Mouse (Mus musculus): ENCODE data around the gene Zfp346. TPM values are rescaled to one million over a fixed set of nuclear protein-coding genes. Genes with fewer than 3 reads are reported as not detected.
"Not testable (repeated sequence)": the region's sequence is repeated elsewhere in the genome, so short reads cannot be mapped to it uniquely, and the experiment has no call there.

Gene Zfp346
- polyA plus RNA-seq (2015; fragmentation: Nextera tagmentation; extraction: Ambion mirVana) = 6.7 and 6.9 TPM in 2 replicates

DNA sequence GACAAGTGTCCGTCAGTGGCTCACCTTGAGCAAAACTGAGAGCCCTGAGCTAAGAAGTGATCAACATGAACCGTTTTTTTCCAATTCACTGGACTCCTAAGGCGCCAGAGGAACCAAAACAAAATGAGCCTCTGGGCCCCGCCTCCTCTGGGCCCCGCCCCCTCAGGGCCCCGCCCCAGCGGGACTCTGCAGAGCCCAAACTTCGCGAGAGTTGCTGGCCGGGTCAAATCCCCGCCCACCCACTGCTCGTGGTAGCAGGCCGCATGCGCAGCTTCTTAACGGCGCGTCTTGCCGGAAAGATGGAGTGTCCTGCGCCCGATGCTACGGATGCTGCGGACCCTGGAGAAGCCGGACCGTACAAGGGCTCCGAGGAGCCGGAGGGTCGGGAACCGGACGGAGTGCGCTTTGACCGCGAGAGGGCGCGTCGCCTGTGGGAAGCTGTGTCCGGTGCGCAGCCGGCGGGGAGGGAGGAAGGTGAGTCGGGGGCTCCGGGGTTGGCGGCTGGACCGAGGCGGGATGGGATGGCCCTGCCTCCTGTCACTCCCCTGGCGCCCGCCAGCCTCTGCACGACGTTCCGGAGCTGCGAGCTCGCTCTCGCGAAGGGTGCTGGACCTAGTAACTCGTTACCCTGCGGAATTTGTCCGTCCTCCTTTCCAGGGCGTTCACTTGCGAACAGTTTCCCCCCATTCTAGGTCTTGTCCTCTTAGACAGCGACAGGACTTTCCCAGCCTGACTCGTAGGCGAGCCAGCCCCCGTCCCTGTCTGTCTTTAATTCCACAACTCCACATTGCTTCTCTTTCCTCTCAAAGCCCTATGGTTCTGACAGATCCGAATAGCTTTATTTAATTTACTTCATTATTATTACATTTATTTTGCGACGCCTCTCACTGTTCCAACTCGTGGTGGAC, at the start of gene Zfp346:
Gene Zfp346, plus strand, starts transcription at position 267 of the 908 bp plus-strand sequence.
- Histone ChIP-seq H3K4me1 (ENCODE audit: control insufficient read depth, low read depth, low read length) (peaks cover 17% of the 10 kb centered on the region), H3K4me3 (ENCODE audit: low read depth, low read length) (peak within 1 kb of the TSS; percentile 87), H3K27ac (ENCODE audit: low read length) (peak within 1 kb of the TSS; percentile 76), H3K4me2 (ENCODE audit: low read depth, low read length) (peak within 1 kb of the TSS; percentile 82), H3K9ac (ENCODE audit: low read depth, low read length) (peak within 1 kb of the TSS; percentile 83), H3K36me3 (ENCODE audit: control insufficient read depth, insufficient read depth) (no peaks in the 10 kb centered on the region; the same call in 1 of the 2 replicates), H3K9me3 (replicated peaks; ENCODE audit: control insufficient read depth, low read length) (no peaks in the 10 kb centered on the region), H3K27me3 (ENCODE audit: control insufficient read depth, insufficient read depth, low read depth, low read length) (no peaks in the 10 kb centered on the region)
- peak; percentile 93 for ATAC-seq (ENCODE audit: low read depth)
- WGBS (ENCODE audit: insufficient replicate concordance) = under 1% methylated on average over 62 of the region's 66 CpGs

DNA sequence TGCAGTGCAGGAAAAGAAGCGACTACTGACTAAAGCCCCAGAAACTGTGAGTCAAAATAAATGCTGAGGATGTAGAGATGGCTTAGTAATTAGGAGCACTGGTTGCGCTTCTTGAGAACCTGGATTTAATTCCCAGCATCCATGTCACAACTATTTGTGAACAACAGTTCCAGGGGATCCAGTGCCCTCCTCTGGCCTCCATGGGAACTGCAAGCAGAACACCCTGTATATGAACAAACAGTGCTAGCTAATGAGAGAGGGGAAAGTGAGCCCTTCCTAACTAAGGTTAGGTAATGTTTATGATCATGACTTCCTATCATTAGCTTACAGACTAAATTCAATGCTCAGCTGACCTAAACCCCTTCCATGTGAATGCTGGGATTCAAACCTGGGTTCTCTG, 47.1 kb upstream of the Zfp346 start:
- Histone ChIP-seq H3K27ac (ENCODE audit: low read length) (no peak overlapping the region), H3K27me3 (ENCODE audit: control insufficient read depth, insufficient read depth, low read depth, low read length) (no peaks in the 10 kb centered on the region), H3K9me3 (replicated peaks; ENCODE audit: control insufficient read depth, low read length) (no peaks in the 10 kb centered on the region), H3K4me1 (ENCODE audit: control insufficient read depth, low read depth, low read length) (no peaks in the 10 kb centered on the region), H3K4me3 (ENCODE audit: low read depth, low read length) (no peak overlapping the region), H3K36me3 (ENCODE audit: control insufficient read depth, insufficient read depth) (peaks cover 6% of the 10 kb centered on the region; the same call in 1 of the 2 replicates), H3K4me2 (ENCODE audit: low read depth, low read length) (no peak overlapping the region), H3K9ac (ENCODE audit: low read depth, low read length) (no peak overlapping the region)
- no peak for ATAC-seq (ENCODE audit: low read depth)
- 89% methylated on average over 2 of the region's 2 CpGs for WGBS (ENCODE audit: insufficient replicate concordance)

DNA sequence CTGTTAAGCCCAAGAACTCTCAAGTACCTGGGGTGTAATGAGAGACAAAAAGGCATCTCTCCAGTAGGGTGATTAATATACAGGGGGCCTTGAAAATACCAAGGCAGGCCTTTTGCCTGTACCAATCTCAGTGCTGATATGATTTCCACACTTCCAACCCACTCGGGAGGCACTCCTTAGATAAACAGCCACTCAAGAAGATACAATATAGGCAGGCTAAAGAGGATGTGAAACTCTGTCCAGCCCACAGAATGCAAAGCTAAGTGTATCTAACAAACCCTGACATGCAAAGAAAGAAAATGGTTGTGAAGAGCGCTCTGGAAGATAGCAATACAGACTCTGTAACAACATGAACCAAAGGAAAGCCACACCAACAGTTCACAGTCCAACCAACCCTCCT, 41.8 kb upstream of the Zfp346 start:
- H3K4me3 ChIP-seq (ENCODE audit: low read depth, low read length) = no peak overlapping the region
- H3K9ac ChIP-seq (ENCODE audit: low read depth, low read length) = no peak overlapping the region
- H3K9me3 ChIP-seq (replicated peaks; ENCODE audit: control insufficient read depth, low read length) = no peaks in the 10 kb centered on the region
- no peaks in the 10 kb centered on the region for H3K27me3 ChIP-seq (ENCODE audit: control insufficient read depth, insufficient read depth, low read depth, low read length)
- no peaks in the 10 kb centered on the region for H3K4me1 ChIP-seq (ENCODE audit: control insufficient read depth, low read depth, low read length)
- WGBS (ENCODE audit: insufficient replicate concordance) = 53% methylated on average over 2 of the region's 2 CpGs
- no peak overlapping the region for H3K27ac ChIP-seq (ENCODE audit: low read length)
- no peak for ATAC-seq (ENCODE audit: low read depth)
- H3K36me3 ChIP-seq (ENCODE audit: control insufficient read depth, insufficient read depth) = no peaks in the 10 kb centered on the region
- H3K4me2 ChIP-seq (ENCODE audit: low read depth, low read length) = no peak overlapping the region

DNA sequence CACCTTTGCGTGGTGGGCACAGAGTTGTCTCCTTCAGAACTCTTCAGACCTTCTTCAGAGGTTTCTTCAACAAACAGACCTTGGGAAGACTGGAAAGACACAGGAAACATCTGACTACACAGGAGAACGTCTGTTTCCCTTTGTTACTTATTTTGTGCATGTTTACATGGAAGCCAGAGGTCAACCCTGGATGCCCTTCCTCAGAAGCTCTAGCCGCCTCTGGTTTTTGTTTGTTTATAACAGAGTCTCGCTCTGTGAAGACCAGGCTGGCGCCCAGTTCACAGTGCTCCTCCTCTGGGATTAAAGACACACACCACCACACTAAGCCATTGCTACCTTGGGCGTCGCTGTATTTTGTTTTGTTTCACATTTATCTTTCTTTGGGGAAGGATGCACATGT, 35.4 kb upstream of the Zfp346 start:
- no peaks in the 10 kb centered on the region for H3K27me3 ChIP-seq (ENCODE audit: control insufficient read depth, insufficient read depth, low read depth, low read length)
- no peak overlapping the region for H3K4me3 ChIP-seq (ENCODE audit: low read depth, low read length)
- H3K4me1 ChIP-seq (ENCODE audit: control insufficient read depth, low read depth, low read length) = no peaks in the 10 kb centered on the region
- H3K27ac ChIP-seq (ENCODE audit: low read length) = no peak overlapping the region
- H3K9me3 ChIP-seq (replicated peaks; ENCODE audit: control insufficient read depth, low read length) = no peaks in the 10 kb centered on the region
- H3K36me3 ChIP-seq (ENCODE audit: control insufficient read depth, insufficient read depth) = no peaks in the 10 kb centered on the region
- WGBS (ENCODE audit: insufficient replicate concordance) = 63% methylated on average over 7 of the region's 7 CpGs
- no peak overlapping the region for H3K9ac ChIP-seq (ENCODE audit: low read depth, low read length)
- no peak for ATAC-seq (ENCODE audit: low read depth)
- no peak overlapping the region for H3K4me2 ChIP-seq (ENCODE audit: low read depth, low read length)

- Histone ChIP-seq H3K27me3 (ENCODE audit: control insufficient read depth, insufficient read depth, low read depth, low read length) (no peaks in the 10 kb centered on the region), H3K9ac (ENCODE audit: low read depth, low read length) (no peak overlapping the region), H3K4me3 (ENCODE audit: low read depth, low read length) (no peak overlapping the region), H3K27ac (ENCODE audit: low read length) (no peak overlapping the region), H3K9me3 (replicated peaks; ENCODE audit: control insufficient read depth, low read length) (no peaks in the 10 kb centered on the region), H3K36me3 (ENCODE audit: control insufficient read depth, insufficient read depth) (peaks cover 7% of the 10 kb centered on the region), H3K4me2 (ENCODE audit: low read depth, low read length) (no peak overlapping the region), H3K4me1 (ENCODE audit: control insufficient read depth, low read depth, low read length) (no peaks in the 10 kb centered on the region)
- WGBS (ENCODE audit: insufficient replicate concordance) = 9% methylated on average over 3 of the region's 3 CpGs
- no peak for ATAC-seq (ENCODE audit: low read depth)
These were observed 33.8 kb upstream of the Zfp346 start for GRCm38 (mm10) chr13:55071322-55071721.

DNA sequence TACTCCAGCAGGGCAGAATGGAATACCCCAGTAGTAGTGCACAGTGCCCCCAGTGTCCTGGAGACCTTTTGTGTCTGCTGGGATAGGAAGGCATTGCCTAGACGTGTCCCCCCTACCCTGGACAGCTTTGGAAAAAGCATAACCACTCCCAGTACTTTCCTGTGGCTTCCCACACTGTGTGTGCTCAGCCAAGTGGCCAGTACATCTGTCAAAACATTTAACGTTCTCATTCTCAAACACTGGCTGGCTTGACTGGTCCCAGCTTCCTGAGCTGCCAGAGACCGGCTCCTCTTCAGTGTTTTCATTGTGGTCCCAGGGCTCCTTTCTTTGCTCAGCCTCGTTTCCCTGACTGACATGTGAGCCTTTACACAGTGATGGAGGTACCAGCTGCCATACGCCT, 29.5 kb upstream of the Zfp346 start:
- Histone ChIP-seq H3K27ac (ENCODE audit: low read length) (no peak overlapping the region), H3K4me3 (ENCODE audit: low read depth, low read length) (no peak overlapping the region), H3K4me2 (ENCODE audit: low read depth, low read length) (no peak overlapping the region), H3K4me1 (ENCODE audit: control insufficient read depth, low read depth, low read length) (no peaks in the 10 kb centered on the region), H3K9ac (ENCODE audit: low read depth, low read length) (no peak overlapping the region), H3K9me3 (replicated peaks; ENCODE audit: control insufficient read depth, low read length) (no peaks in the 10 kb centered on the region), H3K27me3 (ENCODE audit: control insufficient read depth, insufficient read depth, low read depth, low read length) (no peaks in the 10 kb centered on the region), H3K36me3 (ENCODE audit: control insufficient read depth, insufficient read depth) (peaks cover 7% of the 10 kb centered on the region)
- ATAC-seq (ENCODE audit: low read depth) = no peak
- 64% methylated on average over 5 of the region's 5 CpGs for WGBS (ENCODE audit: insufficient replicate concordance)

DNA sequence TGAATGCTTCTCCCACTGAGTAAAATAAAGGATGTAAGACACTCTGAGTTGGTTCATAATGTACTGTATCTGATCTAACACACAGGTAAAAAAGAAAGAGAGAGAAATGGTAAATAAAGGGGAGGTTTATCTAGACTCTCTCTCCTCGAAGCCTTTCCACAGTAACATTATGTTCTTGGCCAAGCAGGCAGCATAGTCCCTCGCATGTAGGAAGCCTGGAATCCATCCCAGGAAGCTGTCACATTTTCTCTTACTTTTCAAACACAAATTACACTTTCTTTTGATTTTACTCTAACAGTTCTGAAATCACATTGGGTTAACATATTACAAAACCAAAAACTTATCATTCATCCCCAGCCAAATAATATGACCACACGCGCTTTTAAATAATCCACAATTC, 12.5 kb upstream of the Zfp346 start:
- 86% methylated on average over 4 of the region's 4 CpGs for WGBS (ENCODE audit: insufficient replicate concordance)
- ATAC-seq (ENCODE audit: low read depth) = no peak
- H3K9ac ChIP-seq (ENCODE audit: low read depth, low read length) = no peak overlapping the region

GRCm38 (mm10) chr13:55097841-55098240, 7.3 kb upstream of the Zfp346 start:
- ATAC-seq (ENCODE audit: low read depth); H3K27ac ChIP-seq (ENCODE audit: low read length); H3K36me3 ChIP-seq (ENCODE audit: control insufficient read depth, insufficient read depth); H3K4me1 ChIP-seq (ENCODE audit: control insufficient read depth, low read depth, low read length); H3K4me3 ChIP-seq (ENCODE audit: low read depth, low read length); H3K9ac ChIP-seq (ENCODE audit: low read depth, low read length); H3K9me3 ChIP-seq (replicated peaks; ENCODE audit: control insufficient read depth, low read length); H3K27me3 ChIP-seq (ENCODE audit: control insufficient read depth, insufficient read depth, low read depth, low read length); H3K4me2 ChIP-seq (ENCODE audit: low read depth, low read length): not testable (repeated sequence)
- 74% methylated on average over 3 of the region's 3 CpGs for WGBS (ENCODE audit: insufficient replicate concordance)

More for the DNA sequence above, 12.5 kb upstream of the Zfp346 start:
- no peak overlapping the region for H3K4me3 ChIP-seq (ENCODE audit: low read depth, low read length)
- H3K4me2 ChIP-seq (ENCODE audit: low read depth, low read length) = no peak overlapping the region
- H3K27ac ChIP-seq (ENCODE audit: low read length) = no peak overlapping the region
- no peaks in the 10 kb centered on the region for H3K4me1 ChIP-seq (ENCODE audit: control insufficient read depth, low read depth, low read length)
- no peaks in the 10 kb centered on the region for H3K9me3 ChIP-seq (replicated peaks; ENCODE audit: control insufficient read depth, low read length)
- no peaks in the 10 kb centered on the region for H3K27me3 ChIP-seq (ENCODE audit: control insufficient read depth, insufficient read depth, low read depth, low read length)
- H3K36me3 ChIP-seq (ENCODE audit: control insufficient read depth, insufficient read depth) = peaks cover 6% of the 10 kb centered on the region

GRCm38 (mm10) chr13:55099066-55099725, 5.9 kb upstream of the Zfp346 start:
- WGBS (ENCODE audit: insufficient replicate concordance) = 16% methylated on average over 20 of the region's 20 CpGs

More at GRCm38 (mm10) chr13:55099066-55099725, 5.9 kb upstream of the Zfp346 start:
- H3K4me3 ChIP-seq (ENCODE audit: low read depth, low read length) = peak overlapping the region; percentile 95
- peak overlapping the region; percentile 90 for H3K27ac ChIP-seq (ENCODE audit: low read length)
- no peaks in the 10 kb centered on the region for H3K9me3 ChIP-seq (replicated peaks; ENCODE audit: control insufficient read depth, low read length)
- no peaks in the 10 kb centered on the region for H3K27me3 ChIP-seq (ENCODE audit: control insufficient read depth, insufficient read depth, low read depth, low read length)
- H3K4me1 ChIP-seq (ENCODE audit: control insufficient read depth, low read depth, low read length) = peaks cover 10% of the 10 kb centered on the region
- peak; percentile 4; the same call in 1 of the 2 replicates for ATAC-seq (ENCODE audit: low read depth)
- peak overlapping the region; percentile 79 for H3K4me2 ChIP-seq (ENCODE audit: low read depth, low read length)
- peak overlapping the region; percentile 96 for H3K9ac ChIP-seq (ENCODE audit: low read depth, low read length)
- H3K36me3 ChIP-seq (ENCODE audit: control insufficient read depth, insufficient read depth) = no peaks in the 10 kb centered on the region
